Comparison of ENCODE assay signal across 30 mouse cellular contexts in the genomic region with DNA sequence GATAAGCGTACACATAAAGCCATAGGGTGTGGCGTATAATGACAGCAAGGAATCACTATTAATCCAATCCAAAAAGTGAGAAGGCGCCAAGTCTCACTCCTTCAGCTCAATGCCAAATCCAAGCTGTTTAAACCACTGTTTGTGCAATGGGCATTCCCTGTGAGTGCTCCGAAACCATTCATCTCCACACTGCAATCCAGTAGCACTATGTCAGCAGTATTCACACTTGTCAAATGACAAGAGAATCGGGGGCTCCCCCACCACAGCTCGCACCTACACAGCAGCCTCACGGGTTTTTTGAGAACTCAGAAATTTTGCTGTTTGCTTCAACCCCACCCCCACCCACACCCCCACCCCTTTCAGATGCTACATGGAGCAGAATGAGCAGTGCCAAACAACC. TPM values are rescaled to one million over a fixed set of nuclear protein-coding genes. Genes with fewer than 3 reads are reported as not detected.
DNase-seq lines count a peak whose midpoint lies in the region; ATAC-seq and TF ChIP-seq lines count a peak whose summit lies in the region.
"Had no signal": no experiment of that assay in that cellular context is flagged by ENCODE, and none has a peak within 500 bp of the region (broad histone marks: within the 10 kb centered on the region; RNA-seq: fewer than 3 reads in every experiment).

No protein-coding gene starts in this region.

- intact Hi-C loops in heart, adult 2 months (cut with DNase I), result no loop called here

- no peaks in the 10 kb centered on the region for H3K79me2 ChIP-seq in heart, adult 2 months (replicated peaks; ENCODE audit: control insufficient read depth, insufficient read depth, low read length)

- H3K36me3 ChIP-seq in heart, adult 2 months (ENCODE audit: control insufficient read depth, insufficient read depth, low read length), result peaks cover 14% of the 10 kb centered on the region
- peaks cover 35% of the 10 kb centered on the region for H3K36me3 ChIP-seq in heart, embryonic 12.5 days
- H3K36me3 ChIP-seq in kidney, postnatal 0 days (ENCODE audit: insufficient read depth, low read length), result peaks cover 25% of the 10 kb centered on the region; the same call in 1 of the 2 replicates
- H3K36me3 ChIP-seq in forebrain, embryonic 13.5 days (ENCODE audit: poor library complexity, severe bottlenecking), result peaks cover 33% of the 10 kb centered on the region
- H3K36me3 ChIP-seq in forebrain, embryonic 16.5 days (ENCODE audit: control insufficient read depth, insufficient read depth), result peaks cover 3% of the 10 kb centered on the region; the same call in 1 of the 2 replicates
- H3K36me3 ChIP-seq: G1E had no signal

- peak overlapping the region; percentile 7; the same call in 1 of the 2 replicates for H3K27ac ChIP-seq in heart, adult 2 months
- H3K27ac ChIP-seq in heart, embryonic 12.5 days (ENCODE audit: poor library complexity, severe bottlenecking), result no peak overlapping the region
- H3K27ac ChIP-seq in kidney, postnatal 0 days, result peak overlapping the region; percentile 14; the same call in 1 of the 2 replicates
- no peak overlapping the region for H3K27ac ChIP-seq in forebrain, embryonic 13.5 days
- H3K27ac ChIP-seq in forebrain, embryonic 16.5 days (ENCODE audit: low read length), result no peak overlapping the region
- H3K27ac ChIP-seq: embryonic facial prominence, embryonic 12.5 days; hindbrain, postnatal 0 days; macrophage; midbrain, embryonic 12.5 days; neural tube, embryonic 13.5 days had no signal

- peaks cover 15% of the 10 kb centered on the region for H3K4me1 ChIP-seq in heart, adult 2 months (ENCODE audit: control insufficient read depth, insufficient read depth, low read length)
- peaks cover 17% of the 10 kb centered on the region for H3K4me1 ChIP-seq in heart, embryonic 12.5 days (replicated peaks)
- peaks cover 16% of the 10 kb centered on the region for H3K4me1 ChIP-seq in kidney, postnatal 0 days (replicated peaks; ENCODE audit: insufficient read depth, low read length)
- H3K4me1 ChIP-seq in forebrain, embryonic 13.5 days, result peaks cover 17% of the 10 kb centered on the region
- H3K4me1 ChIP-seq in forebrain, embryonic 16.5 days (replicated peaks; ENCODE audit: control insufficient read depth, insufficient read depth, low read length), result peaks cover 11% of the 10 kb centered on the region

- no peaks in the 10 kb centered on the region for H3K27me3 ChIP-seq in heart, adult 2 months (ENCODE audit: control insufficient read depth, insufficient read depth, low read length)
- no peaks in the 10 kb centered on the region for H3K27me3 ChIP-seq in heart, embryonic 12.5 days (replicated peaks)
- no peaks in the 10 kb centered on the region for H3K27me3 ChIP-seq in kidney, postnatal 0 days (ENCODE audit: insufficient read depth, low read length)
- H3K27me3 ChIP-seq in forebrain, embryonic 13.5 days, result no peaks in the 10 kb centered on the region
- no peaks in the 10 kb centered on the region for H3K27me3 ChIP-seq in forebrain, embryonic 16.5 days (replicated peaks; ENCODE audit: control insufficient read depth, insufficient read depth, low read length)
- H3K27me3 ChIP-seq: CH12.LX; embryonic facial prominence, embryonic 12.5 days; heart, embryonic 15.5 days; midbrain, embryonic 12.5 days; neural tube, embryonic 13.5 days had no signal

- H3K9me3 ChIP-seq in heart, embryonic 12.5 days (replicated peaks), result no peaks in the 10 kb centered on the region
- H3K9me3 ChIP-seq in kidney, postnatal 0 days (replicated peaks; ENCODE audit: low read length), result no peaks in the 10 kb centered on the region
- no peaks in the 10 kb centered on the region for H3K9me3 ChIP-seq in forebrain, embryonic 13.5 days (replicated peaks)
- H3K9me3 ChIP-seq in forebrain, embryonic 16.5 days (ENCODE audit: control insufficient read depth, low read length), result no peaks in the 10 kb centered on the region
- H3K9me3 ChIP-seq: embryonic facial prominence, embryonic 12.5 days; heart, embryonic 15.5 days; midbrain, embryonic 12.5 days; neural tube, embryonic 13.5 days had no signal

- 81% methylated on average over 7 of the region's 7 CpGs for WGBS in heart, adult 2 months
- WGBS in heart, embryonic 12.5 days, result 80% methylated on average over 7 of the region's 7 CpGs
- 80% methylated on average over 7 of the region's 7 CpGs for WGBS in kidney, postnatal 0 days
- 86% methylated on average over 7 of the region's 7 CpGs for WGBS in forebrain, embryonic 13.5 days
- 71% methylated on average over 7 of the region's 7 CpGs for WGBS in forebrain, embryonic 16.5 days

- no peak for TF ChIP-seq EP300 in heart, adult 2 months (IDR thresholded peaks at IDR 0.05; ENCODE audit: insufficient read depth, low read depth, low read length)

- no peak overlapping the region for H3K4me3 ChIP-seq in heart, adult 2 months
- no peak overlapping the region for H3K4me3 ChIP-seq in heart, embryonic 12.5 days
- no peak overlapping the region for H3K4me3 ChIP-seq in kidney, postnatal 0 days (replicated peaks; ENCODE audit: low read depth, low read length)
- no peak overlapping the region for H3K4me3 ChIP-seq in forebrain, embryonic 13.5 days
- H3K4me3 ChIP-seq in forebrain, embryonic 16.5 days (replicated peaks; ENCODE audit: low read length), result no peak overlapping the region
- H3K4me3 ChIP-seq: embryonic facial prominence, embryonic 12.5 days; erythroblast, embryonic 14.5 days; heart, embryonic 15.5 days; midbrain, embryonic 12.5 days; myocyte; neural tube, embryonic 13.5 days had no signal

- no peak overlapping the region for H3K4me2 ChIP-seq in heart, embryonic 12.5 days
- no peak overlapping the region for H3K4me2 ChIP-seq in kidney, postnatal 0 days (ENCODE audit: low read length)
- H3K4me2 ChIP-seq in forebrain, embryonic 13.5 days, result no peak overlapping the region
- H3K4me2 ChIP-seq in forebrain, embryonic 16.5 days (ENCODE audit: low read length), result no peak overlapping the region
- H3K4me2 ChIP-seq: embryonic facial prominence, embryonic 12.5 days; heart, embryonic 15.5 days; liver, embryonic 11.5 days; midbrain, embryonic 12.5 days; neural tube, embryonic 13.5 days had no signal

- TF ChIP-seq CTCF in heart, adult 2 months (IDR thresholded peaks at IDR 0.05), result no peak
- no peak for TF ChIP-seq CTCF in kidney, postnatal 0 days (IDR thresholded peaks at IDR 0.05; ENCODE audit: low read depth)

- no peak for DNase-seq in heart, adult 2 months
- DNase-seq in kidney, postnatal 0 days (ENCODE audit: low spot score), result no peak
- DNase-seq in kidney, postnatal 14 days, result no peak
- no peak for DNase-seq in frontal cortex, postnatal 14 days (ENCODE audit: low spot score in 2 of 2)
- DNase-seq: adrenal gland, adult 8-10 months; B cell, adult 2 months; cerebellum, adult 18-20 months; cerebellum, postnatal 14 days; gastrocnemius, postnatal 14 days; liver, postnatal 0 days; retina, postnatal 1 day; right cerebral cortex, postnatal 25 days; spleen, adult 18-20 months; thymus, postnatal 14 days had no signal

- H3K9ac ChIP-seq in heart, adult 2 months (ENCODE audit: low read depth, low read length), result no peak overlapping the region
- H3K9ac ChIP-seq in heart, embryonic 12.5 days, result no peak overlapping the region
- no peak overlapping the region for H3K9ac ChIP-seq in kidney, postnatal 0 days (ENCODE audit: low read depth, low read length)
- no peak overlapping the region for H3K9ac ChIP-seq in forebrain, embryonic 13.5 days
- H3K9ac ChIP-seq in forebrain, embryonic 16.5 days (replicated peaks; ENCODE audit: low read depth, low read length), result no peak overlapping the region
- H3K9ac ChIP-seq: embryonic facial prominence, embryonic 12.5 days; heart, embryonic 15.5 days; liver, postnatal 0 days; midbrain, embryonic 12.5 days; neural tube, embryonic 13.5 days had no signal

- no peak for ATAC-seq in heart, embryonic 12.5 days (ENCODE audit: insufficient number of reproducible peaks, low FRiP score)
- ATAC-seq in kidney, postnatal 0 days (replicated peaks; ENCODE audit: low FRiP score, low read depth), result 0 out of 2 replicates have a peak, but pooled peaks have one; percentile 2
- peak; percentile 31; the same call in 1 of the 2 replicates for ATAC-seq in forebrain, embryonic 13.5 days
- peak; percentile 46 for ATAC-seq in forebrain, embryonic 16.5 days
- ATAC-seq: hindbrain, postnatal 0 days; intestine, embryonic 16.5 days; liver, postnatal 0 days; lung, postnatal 0 days had no signal

- no peak for TF ChIP-seq POLR2A in heart, adult 2 months (IDR thresholded peaks at IDR 0.05; ENCODE audit: insufficient read depth, low read depth, low read length)

RNA-seq across cellular contexts. Expression of gene Jag1, which starts 35.4 kb away (rescaled TPM):
- 10 to 100 TPM in 1 of 2 experiments, 1 to 10 TPM in 1; 8.3 to 10.4 TPM for total RNA-seq in heart, adult 2 months (2021)
- polyA plus RNA-seq in heart, adult 2 months (2012; rRNA removed), result 4.2 and 5.0 TPM in 2 replicates
- polyA plus RNA-seq in heart, embryonic 12.5 days (2016; fragmentation: Nextera tagmentation; extraction: Ambion mirVana), result 26.2 and 26.6 TPM in 2 replicates
- polyA plus RNA-seq in kidney, postnatal 0 days (2015; fragmentation: Nextera tagmentation; extraction: Ambion mirVana), result 44.6 and 47.6 TPM in 2 replicates
- 10.6 and 12.3 TPM in 2 replicates for polyA plus RNA-seq in forebrain, embryonic 13.5 days (2015; fragmentation: Nextera tagmentation; extraction: Ambion mirVana)
- polyA plus RNA-seq in forebrain, embryonic 16.5 days (2015; fragmentation: Nextera tagmentation; extraction: Ambion mirVana), result 8.9 and 12.4 TPM in 2 replicates
- total RNA-seq: CH12.LX, G1E had no signal
- polyA plus RNA-seq: erythroblast, embryonic 14.5 days; G1E had no signal

Comparison
In these comparisons a context has a peak if more than half of its experiments do, and no peak if none do; other contexts are left out.
1. H3K27ac ChIP-seq: peak in heart, adult 2 months (single experiment) and kidney, postnatal 0 days (single experiment); none in heart, embryonic 12.5 days (single experiment), forebrain, embryonic 13.5 days (single experiment) and forebrain, embryonic 16.5 days (single experiment).